Mouse (Mus musculus) layer of hippocampus, postnatal 36 days (tissue): ENCODE results near the gene Ccdc141. TPM values are rescaled to one million over a fixed set of nuclear protein-coding genes. Genes with fewer than 3 reads are reported as not detected.

Experiments
- DNase-seq, 2 experiments: peaks; one replicate each; pipeline ENCODE4 v3.0.0; 2022
- total RNA-seq, 2 experiments: library from RNA; stranded (reverse); gene quantifications; 2 replicates each; pipeline ENCODE4 v1.2.3; 2021

Ccdc141 gene
- 10 to 100 TPM; 27.4 to 32.7 TPM for total RNA-seq

DNA sequence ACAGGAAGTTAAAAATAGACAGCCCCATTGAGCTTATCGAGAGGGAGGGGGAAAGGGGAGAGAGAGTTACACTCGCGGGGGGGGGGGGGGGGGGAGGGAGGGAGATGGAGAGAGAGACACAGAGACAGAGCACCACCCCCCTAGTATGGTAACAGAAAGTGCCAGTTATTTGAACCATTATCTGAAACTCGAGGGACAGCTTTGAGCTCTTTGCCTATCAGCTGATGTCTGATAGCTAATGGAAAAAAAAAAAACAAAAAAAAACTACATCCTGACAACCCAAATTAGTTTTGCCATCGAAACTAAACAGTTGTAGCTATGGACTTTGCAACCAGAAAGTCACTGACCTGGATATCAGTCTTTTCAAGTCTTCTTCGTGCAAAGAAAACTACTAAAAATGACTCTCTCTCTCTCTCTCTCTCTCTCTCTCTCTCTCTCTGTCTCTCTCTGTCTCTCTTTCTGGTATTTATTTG is at the start of gene Ccdc141:
Gene Ccdc141, minus strand, starts transcription at position 4 of the 473 bp plus-strand sequence.
- DNase-seq = no peak

DNA sequence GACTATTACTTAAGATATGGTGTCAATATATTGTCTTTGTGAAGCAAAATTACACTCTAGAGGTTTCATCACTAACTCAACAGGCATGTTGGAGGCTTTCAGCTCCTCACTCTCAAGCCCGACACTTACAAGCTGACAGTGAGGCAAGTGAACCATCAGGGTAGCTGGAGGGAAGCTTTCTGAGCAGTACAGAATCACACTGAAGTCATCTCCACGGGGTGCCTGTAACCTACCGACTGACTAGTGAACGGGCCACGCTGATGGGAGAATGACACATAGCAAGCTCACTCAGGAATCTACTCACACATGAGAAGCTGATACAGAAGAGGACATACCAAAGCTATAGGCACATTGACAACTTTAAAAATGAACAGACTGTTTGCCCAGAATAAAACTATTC is 42.4 kb upstream of the Ccdc141 start:
- no peak for DNase-seq

DNA sequence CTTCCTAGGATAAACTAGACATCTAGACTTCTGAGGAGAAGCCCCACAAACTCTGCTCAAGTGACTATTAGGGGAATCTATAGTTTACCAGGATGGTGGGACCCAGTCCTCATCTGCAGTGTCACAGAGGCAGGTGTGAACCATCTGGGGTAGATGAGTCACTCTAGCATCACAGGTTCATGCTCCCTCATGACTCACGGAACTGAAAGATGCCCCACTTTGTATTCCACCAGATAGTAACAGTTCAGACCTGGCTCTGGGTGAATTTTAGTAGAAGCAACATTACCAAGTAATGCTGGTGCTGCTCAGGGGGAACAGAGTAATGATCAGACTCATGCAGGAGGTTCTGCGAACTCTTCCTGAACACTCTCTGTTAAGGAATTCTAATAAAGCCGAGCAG is 36.5 kb upstream of the Ccdc141 start:
- DNase-seq = no peak

DNA sequence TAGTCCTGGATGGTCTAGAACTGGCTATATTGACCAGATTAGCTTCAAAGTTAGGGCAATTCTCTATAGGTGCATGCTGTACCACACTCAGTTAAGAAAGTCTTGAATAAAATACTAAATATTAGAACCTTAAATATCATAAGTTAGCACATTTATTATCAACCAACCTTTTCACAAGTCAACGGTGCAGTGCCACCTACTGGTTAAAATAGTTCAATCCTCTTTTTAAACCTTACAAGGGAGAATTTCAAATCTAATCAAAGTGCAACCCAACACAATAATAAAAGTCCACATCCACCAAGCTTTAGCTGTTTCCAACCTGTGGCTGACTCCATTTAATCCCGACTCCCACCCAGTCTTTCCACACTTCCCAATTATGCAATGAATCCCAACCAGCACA is 33.5 kb upstream of the Ccdc141 start:
- no peak for DNase-seq

DNA sequence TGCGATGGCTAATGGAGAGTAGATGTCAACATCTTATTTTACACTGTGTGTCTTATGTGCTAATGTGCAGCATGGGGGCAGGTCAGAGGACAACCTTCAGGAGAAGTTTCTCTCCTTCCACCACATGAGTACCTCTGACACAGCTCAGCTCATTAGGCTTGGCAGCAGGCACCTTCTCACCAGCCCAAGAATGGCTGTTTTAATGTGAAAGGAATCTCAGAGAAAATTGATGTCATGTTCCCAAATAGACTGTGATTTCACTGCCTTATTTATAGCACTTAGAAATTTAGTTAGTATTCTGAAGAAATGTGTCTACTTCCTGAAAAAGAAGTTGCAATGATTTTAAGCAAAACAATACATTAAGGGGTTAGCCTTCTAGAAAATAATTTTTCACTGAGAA is 31.5 kb upstream of the Ccdc141 start:
- DNase-seq = no peak

DNA sequence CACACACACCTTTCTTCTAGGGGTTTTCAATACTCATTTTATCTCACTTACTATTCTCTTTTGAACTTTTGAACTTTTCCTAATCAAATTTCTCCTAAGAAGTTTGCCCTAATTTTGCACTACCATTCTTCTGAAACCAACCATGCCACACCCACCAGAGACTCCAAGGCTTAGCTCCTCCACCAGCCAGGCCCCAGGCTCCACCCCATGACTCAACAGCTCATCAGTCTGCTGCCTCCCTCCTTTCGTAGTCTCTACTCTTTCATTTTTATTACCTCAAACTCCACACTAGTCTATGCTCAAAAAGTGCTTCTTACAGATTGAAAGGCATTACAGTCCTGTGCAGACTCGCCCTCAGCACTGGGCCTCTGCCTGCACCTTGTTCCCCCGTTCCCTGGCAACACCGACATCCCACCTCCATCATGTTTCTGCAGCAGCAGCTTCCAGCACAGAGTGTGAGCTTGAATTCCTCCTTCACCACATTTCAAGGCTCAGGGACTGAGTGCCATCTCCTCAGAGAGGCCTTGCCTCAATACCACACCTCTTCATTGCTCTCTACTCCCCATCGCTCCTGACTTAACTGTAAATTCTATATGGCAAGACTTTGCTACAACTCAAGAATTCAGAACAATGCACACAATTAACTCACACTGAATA is 30.6 kb upstream of the Ccdc141 start:
- DNase-seq = no peak

DNA sequence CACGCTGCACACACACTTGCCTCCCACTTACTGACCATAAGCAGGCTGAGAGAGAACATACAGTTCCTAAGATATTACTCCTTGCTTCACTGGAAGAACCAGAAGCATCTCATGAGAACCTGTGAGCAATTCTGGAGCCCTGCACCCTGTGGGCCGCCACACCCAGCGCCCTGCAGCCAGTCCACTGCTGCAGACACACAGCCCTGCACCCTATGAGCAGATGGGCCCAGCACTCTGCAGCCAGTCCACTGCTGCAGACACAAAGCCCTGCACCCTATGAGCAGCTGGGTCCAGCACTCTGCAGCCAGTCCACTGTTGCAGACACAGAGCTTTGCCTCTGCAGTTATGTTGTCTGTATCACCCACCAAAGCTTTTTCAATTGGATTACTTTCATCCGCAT is 29.9 kb upstream of the Ccdc141 start:
- no peak for DNase-seq

DNA sequence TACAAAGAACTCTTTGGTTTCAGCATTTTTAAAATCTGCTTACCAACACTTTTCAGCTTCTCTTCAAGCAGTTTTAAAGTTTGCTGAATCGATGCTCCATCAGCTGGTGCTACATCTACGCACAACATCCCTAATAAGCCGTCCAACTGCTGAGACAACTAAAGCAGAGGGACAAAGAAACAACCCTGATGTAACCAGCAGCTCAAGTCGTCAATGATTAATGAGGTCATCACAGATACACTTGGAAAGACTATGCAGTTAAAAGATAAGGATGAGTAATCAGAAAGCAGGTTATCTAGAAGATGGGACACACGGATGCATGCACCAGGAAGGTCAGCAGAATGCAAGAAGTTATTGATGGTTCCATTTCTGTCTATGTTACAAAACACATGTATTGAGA is 27.8 kb upstream of the Ccdc141 start:
- DNase-seq = no peak

DNA sequence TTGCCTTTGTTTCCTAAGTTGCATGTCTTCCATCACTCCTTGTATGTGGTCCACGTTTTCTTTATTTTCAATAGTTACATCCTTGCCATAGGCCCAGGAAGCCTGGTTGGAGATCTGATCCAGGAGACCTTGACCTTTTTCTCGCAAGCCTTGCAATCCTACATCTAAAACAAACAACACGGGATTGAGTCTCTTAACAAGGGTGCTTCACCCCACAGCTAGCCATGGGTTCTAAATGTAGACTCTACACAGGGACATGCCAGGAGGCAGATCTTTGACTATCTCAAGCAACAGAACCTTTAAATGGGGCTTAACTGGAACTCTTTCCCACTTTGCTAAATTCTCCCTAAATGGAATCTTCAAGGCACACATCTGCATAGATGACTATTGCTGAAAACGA is 26.4 kb upstream of the Ccdc141 start:
- DNase-seq = no peak

DNA sequence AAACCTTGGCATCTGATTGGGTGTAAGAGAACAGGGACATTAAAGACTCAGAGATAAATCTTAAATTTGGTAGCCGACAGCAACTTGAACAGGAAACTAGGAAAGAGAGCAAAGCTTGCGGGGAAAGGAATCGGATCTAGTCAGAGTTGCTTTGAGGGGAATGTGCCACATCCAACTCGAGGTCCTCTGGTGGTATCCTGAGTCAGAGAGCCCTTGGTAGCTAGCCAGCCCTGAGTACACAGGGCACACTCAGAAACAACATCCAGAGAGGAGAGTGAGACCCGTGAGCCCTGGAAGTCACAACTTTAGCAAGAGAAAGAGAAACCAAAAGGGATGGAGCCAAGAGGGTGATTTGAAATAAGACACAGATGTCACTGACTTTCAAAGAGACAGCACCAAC is 24.6 kb upstream of the Ccdc141 start:
- DNase-seq = no peak

DNA sequence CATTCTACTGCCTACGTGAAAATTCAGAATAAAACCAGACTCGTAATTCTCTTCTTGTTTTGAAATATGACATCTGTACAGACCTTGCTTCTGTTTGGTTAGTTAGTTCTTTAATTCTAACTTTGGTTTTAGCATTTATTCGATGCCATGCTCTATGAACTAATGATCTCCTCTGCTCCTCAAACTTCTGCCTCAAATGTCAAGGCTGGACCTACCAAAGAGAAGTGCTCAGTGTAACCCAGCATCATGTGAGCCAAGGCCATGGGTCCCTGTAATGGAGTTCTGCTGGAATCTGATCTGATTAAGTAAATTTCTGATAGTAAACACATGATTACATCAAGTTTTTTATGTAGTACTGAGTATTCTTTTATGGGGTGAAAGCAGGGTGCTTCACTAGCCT is 21.4 kb upstream of the Ccdc141 start:
- DNase-seq = no peak

DNA sequence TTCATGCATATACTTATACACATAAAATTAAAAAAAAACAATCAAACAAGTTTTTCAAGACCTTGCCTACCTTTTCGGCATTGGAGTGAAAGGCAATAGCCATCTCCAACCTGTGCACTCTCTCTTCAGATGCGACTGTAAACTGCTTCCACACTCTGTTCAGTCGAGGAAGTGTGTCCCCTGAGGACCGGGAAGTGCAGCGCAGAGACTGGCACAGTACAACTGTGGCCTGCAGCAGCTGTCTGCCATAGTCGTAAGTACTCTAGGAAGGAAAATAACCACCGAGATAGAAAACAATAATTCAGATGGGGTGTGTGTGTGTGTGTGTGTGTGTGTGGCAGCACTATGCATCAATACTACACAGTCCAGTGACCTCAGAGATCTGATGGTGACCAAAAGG is 20.5 kb upstream of the Ccdc141 start:
- no peak for DNase-seq

DNA sequence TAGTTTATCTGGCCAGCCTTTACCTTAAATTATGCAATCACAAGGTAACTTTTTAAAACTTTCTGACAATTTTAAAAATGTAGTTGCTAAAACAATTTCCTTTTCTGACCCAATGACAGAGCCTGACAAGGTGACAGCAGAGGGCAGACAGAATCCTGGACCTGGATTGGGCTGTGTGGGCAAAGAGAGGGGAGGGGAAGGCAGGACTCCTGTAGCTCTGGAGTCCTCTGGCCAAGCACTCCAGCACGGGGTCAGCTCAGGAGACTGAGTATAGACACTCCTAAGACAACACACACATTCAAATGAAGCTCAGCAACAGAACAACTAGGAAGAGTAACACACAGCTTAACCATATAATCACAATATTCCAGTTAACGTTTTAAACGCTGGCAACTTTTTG is 19.9 kb upstream of the Ccdc141 start:
- DNase-seq = no peak

DNA sequence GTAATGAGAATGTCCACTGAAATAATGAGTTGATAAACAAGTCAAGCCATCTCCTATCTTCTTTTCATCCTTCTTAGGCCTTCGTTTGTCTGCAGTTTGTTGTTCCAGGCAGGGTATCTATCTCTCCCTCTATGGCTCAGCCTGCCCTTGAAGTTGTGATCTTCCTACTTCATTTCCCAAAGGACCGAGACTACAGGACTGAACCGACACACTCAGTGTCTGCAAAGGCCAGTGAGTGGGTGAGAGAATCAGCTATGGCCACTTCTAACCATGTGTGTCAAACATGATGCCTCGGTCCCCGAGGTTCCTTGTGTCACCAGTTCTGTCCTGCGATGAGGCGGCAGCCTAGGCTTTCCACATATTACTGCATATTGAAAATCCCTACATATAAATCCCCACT is 19.2 kb upstream of the Ccdc141 start:
- no peak for DNase-seq

DNA sequence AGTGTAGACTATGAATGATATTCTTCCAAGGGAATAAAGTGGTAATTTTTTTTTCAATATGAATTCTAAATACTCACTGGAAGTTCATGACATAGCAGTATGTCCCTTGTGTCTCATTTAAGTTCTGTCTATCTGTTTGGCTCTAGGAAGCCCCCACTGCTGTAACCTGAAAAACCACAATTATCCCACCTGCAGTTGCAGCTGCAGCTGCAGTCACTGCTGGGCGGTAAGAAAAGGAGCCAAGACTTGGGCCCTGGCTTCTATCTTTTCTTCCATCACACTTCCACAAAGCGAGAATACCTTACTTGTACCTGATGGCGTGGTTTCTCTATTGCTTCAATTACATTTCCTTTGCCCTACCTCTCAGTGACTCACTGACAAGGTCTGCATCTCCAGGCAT is 17.1 kb upstream of the Ccdc141 start:
- DNase-seq = no peak

DNA sequence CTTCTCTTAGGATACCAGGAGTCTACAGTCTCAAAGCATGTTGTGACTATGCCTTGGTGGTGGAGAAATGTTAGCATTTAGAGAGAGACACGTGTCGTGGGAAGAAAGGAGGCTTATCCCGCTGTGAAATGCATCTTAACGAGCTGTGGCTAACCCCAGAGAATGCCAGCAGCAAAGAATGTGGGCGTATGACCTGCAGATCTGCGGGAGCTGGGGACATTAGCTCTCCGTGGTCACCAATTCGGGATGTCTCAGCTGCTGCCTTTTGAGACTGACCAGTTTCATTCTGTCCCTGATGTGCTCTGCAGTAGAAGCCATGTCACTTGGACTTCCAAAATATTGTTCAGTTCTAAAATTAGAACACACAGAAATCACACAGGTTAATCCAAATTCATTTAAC is 16.5 kb upstream of the Ccdc141 start:
- no peak for DNase-seq

DNA sequence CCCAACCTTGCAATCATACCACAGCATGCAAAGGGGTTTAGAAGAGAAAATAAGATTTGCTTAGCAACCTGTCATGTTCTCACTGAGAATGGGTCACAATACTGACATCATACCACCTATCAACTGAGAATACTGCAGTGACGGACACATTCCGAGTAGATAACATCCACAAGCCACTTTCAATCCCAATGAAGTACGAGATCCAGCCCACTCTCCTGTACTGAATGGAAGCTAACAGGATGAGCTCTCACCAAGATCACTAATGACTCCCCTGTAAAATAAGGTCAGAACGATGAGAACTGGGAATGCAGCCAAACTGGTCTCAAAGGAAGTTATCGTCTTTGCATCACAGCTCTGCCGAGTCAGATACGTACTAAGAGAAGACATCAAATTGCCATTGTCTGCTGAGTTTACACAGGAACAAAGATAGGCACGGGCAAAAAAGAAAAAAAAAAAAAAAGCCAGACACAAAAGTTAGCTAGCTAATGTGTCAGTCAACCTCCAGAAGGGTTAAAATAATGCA is 13.7 kb upstream of the Ccdc141 start:
- no peak for DNase-seq

DNA sequence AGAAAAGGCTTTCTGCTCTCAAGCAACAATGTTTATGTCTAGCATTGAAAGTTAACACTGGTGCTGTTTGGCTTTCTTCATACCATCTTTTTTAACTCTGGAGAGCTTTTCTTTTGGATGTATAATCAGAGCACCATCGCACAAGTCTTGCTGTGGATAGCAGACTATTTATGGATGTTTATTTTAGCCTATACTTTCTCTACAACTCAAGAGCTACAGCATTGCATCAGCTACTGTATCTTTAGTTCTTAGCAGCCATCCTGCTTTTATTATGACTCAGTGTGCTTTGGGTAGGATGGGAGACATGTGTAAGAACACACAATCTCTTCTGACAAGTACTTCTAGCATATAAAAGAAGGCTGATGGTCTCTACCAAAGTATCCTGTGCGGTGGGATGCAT is 13.2 kb upstream of the Ccdc141 start:
- no peak for DNase-seq

DNA sequence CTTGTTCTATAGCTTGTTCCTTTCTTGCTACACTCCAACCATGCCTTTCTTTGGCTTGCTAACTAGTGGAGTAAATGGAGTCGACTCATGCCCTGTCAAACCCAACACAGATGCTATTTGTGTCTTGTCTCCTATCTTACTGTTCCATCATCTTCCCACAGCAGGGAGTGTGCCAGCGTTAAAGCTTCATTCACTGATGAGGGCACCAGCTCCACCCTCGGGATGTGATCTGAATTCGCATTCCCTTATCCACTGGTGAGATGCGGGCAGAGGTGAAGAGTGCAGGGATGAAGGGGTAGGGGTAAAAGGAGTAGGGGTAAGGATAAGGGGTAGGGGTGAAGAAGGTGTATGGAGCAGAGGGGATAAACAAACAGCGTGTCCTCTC is 12.6 kb upstream of the Ccdc141 start:
- no peak for DNase-seq

DNA sequence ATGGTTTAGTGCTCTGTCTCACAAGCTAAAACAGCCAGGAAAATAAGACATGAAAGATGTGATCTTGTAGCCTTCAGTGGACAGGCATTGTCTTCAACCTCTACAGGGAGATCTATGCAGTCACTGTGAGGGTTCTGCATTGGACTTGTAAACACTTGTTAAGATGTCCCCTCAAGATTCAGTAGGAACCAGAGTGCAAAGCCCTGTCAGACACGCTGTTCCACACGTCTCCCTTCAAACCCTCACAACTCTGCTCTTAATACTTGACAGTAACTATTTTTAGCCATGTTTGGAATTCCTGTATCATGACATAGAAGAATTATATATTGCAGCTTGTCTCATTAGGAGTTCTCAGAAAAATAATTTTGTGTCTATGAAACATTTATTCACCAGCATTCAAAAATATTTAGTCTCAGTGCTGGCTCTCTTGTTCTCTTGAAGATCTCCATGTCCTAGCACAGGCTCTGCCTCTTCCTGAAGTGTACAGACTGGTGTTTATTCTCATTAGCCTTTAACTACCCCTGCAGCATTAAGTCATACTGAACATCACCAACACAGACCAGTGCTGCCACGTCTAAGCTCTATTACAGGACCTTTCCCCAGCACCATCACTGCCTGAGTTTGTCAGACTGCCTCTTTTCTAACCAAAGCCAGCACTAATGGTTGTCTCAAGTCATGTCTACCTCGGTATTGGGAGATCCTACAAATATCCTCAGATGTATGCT is 12.0 kb upstream of the Ccdc141 start:
- DNase-seq = no peak

DNA sequence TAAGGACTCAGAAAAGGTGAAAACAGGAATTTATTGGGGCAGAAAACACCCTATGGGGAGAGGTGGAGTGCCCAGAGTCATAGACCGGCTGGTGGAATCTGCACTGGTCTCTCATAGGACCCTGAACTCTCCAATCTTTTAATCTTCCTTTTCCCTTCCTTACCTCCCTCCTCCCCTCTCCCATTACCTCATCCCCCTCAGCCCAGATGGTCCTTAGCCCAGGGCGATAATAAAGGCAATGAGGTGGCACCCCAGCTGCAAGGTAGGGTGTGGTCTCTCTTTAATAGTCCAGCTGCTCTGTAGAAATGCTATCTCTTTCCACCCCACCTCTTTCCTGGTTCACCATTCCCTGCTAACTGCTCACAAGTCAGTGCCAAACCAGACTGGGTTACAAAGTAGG is 7.0 kb upstream of the Ccdc141 start:
- no peak for DNase-seq

DNA sequence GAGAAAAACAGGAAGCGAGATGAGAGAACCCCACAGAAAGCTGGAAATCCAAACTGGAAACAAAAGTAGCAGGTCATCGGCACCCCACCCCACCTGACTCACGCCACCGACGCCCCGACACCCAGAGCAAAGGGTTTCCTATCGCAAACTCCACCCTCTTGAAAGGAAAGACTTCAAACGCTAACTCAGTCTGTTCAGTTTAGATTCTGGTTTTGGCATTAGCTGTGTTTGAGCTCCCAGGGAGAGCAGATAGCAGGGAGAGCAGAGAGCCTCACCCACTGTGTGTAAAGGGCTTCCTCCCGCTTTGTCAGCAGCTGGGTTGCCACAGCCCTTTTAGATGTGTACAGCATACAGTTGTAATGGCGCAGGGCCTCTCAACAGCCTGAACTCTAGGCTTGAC is 6.0 kb upstream of the Ccdc141 start:
- DNase-seq = no peak

DNA sequence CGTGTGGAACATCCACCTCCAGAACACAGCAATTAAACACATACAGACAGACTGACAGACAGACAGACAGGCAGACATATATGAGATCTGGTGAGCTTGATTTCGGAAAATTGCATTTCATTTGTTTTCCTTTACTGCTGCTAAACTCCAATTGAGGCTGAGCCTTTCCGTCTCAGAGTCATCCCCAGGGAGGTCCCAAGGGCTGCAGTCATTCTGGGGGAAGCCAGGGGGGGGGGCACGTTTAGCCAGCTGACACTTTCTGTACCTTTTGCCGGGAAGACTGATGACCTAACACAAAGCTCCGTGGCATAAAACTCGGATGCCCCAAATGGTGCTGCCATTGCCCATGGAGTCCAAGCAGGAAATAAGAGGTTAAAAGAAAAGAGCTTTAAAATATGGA is 5.0 kb upstream of the Ccdc141 start:
- DNase-seq = no peak

DNA sequence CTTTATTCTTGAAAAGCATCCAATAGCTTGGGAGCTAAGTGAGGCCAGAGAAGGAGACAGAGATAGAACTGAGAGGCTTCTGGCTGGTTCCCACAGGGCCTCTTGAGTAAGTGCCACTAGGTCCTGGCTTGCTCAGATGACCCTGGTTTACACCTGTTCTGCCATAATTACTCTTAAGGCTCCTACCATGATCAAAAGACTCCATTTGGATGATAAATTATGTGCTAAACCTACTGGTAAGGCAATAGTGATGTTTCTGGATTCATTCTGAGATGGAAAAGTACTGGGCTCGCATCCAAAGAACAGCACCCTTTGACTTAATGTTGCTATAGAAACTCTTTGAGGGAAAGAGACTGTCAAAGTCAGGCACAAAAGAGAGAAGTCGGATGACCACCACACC is 3.9 kb upstream of the Ccdc141 start:
- no peak for DNase-seq
